Mouse (Mus musculus) spleen, adult 2 months (tissue): ENCODE measurements around the gene Nosip.

Experiments used
- CTCF ChIP-seq: fragments of 200-500 bp; IDR thresholded peaks from 2 replicates; pipeline ENCODE4 v1.5.1; 2011; ENCODE audit warnings: mild to moderate bottlenecking, inconsistent platforms; ENCODE audit not compliant: insufficient read depth, insufficient read length, insufficient replicate concordance; ENCODE audit errors: extremely low read depth
- POLR2A ChIP-seq: fragments of 200-500 bp; IDR thresholded peaks from 2 replicates; pipeline ENCODE4 v1.6.1; 2011; ENCODE audit warnings: low read depth, low read length, inconsistent platforms

- TF ChIP-seq POLR2A (no peak), CTCF (no peak)
These were observed 49.7 kb downstream of the Nosip start for GRCm38 (mm10) chr7:45111940-45112339.
